Mouse (Mus musculus) retina, embryonic 14.5 days (tissue): Measurements from ENCODE around the gene Dnajc11.

Experiments
- DNase-seq: peaks from one replicate; pipeline ENCODE4 v3.0.0-alpha.2; 2015; ENCODE audit warnings: low spot score

Dnajc11 gene

GRCm38 (mm10) chr4:152009076-152010051 is 75.9 kb downstream of the Dnajc11 start:
- DNase-seq, result peak; percentile 55

GRCm38 (mm10) chr4:152010091-152010706 is 76.7 kb downstream of the Dnajc11 start:
- DNase-seq, result no peak

GRCm38 (mm10) chr4:152010707-152011134 is 77.2 kb downstream of the Dnajc11 start:
- no peak for DNase-seq

GRCm38 (mm10) chr4:152011171-152011760 is 77.8 kb downstream of the Dnajc11 start:
- no peak for DNase-seq

- no peak for DNase-seq
Measured at GRCm38 (mm10) chr4:152012109-152012508, 78.6 kb downstream of the Dnajc11 start.

GRCm38 (mm10) chr4:152013036-152013813 is 79.7 kb downstream of the Dnajc11 start:
- no peak for DNase-seq

GRCm38 (mm10) chr4:152019073-152019472 is 85.6 kb downstream of the Dnajc11 start:
- DNase-seq, result no peak

GRCm38 (mm10) chr4:152020024-152020423 is 86.5 kb downstream of the Dnajc11 start:
- DNase-seq, result no peak

- no peak for DNase-seq
Measured at GRCm38 (mm10) chr4:152021568-152022097, 88.1 kb downstream of the Dnajc11 start.

GRCm38 (mm10) chr4:152022506-152022905 is 89.0 kb downstream of the Dnajc11 start:
- no peak for DNase-seq

GRCm38 (mm10) chr4:152024525-152024924 is 91.0 kb downstream of the Dnajc11 start:
- no peak for DNase-seq

- DNase-seq, result no peak
Measured at GRCm38 (mm10) chr4:152026751-152027508, 93.4 kb downstream of the Dnajc11 start.

- DNase-seq, result peak; percentile 98
Measured at GRCm38 (mm10) chr4:152027524-152027923, 94.0 kb downstream of the Dnajc11 start, which contains the start of gene Zbtb48. Gene Zbtb48, minus strand, starts transcription at chr4:152027671.

- DNase-seq, result no peak
Measured at GRCm38 (mm10) chr4:152028456-152028855, 95.0 kb downstream of the Dnajc11 start.

- DNase-seq, result no peak
Measured at GRCm38 (mm10) chr4:152029087-152029486, 95.6 kb downstream of the Dnajc11 start.

- peak; percentile 46 for DNase-seq
Measured at GRCm38 (mm10) chr4:152029997-152030396, 96.5 kb downstream of the Dnajc11 start.
